Mouse (Mus musculus): ENCODE measurements around the gene Sik2. TPM values are rescaled to one million over a fixed set of nuclear protein-coding genes. Genes with fewer than 3 reads are reported as not detected.

The Sik2 gene
- polyA plus RNA-seq, 1 experiment from 2014 or later: 12.6 TPM

DNA sequence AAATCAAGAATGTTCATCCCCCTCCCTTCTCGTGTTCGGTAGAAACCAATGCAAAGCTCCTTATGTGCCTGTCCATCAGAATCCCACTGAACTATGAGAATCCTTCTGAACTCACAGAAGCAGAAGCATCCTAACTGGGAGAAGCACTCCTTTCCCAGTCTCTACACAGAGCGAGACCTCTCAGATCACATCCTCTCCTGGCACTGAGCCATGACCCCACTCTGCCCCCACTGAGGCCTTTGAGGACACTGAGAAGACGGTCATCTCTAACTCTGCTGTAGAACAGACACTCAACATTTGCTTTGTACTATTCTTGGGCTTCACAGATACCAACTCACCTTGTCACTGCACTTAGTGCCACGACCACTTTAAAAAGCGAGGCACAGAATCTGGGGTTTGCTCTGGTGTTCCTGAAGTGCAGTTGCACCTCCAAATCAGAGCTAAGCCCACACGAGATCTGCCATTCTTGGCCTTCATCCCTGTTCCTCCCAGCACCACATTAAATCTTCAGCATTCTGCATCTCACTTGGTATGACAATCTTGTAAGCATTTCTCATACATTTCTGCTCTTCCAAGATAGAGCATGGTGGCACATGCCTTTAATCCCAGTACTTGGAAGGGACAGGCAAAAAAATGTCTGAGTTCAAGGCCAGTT lies 96.9 kb downstream of the Sik2 start:
- no peak overlapping the region for H3K9ac ChIP-seq (ENCODE audit: low read length)
- ATAC-seq (no peak), DNase-seq (ENCODE audit: low spot score) (no peak)
- no peaks in the 10 kb centered on the region for H3K9me3 ChIP-seq (replicated peaks; ENCODE audit: control insufficient read depth, low read length)
- 0 out of 2 replicates have a peak, but pooled peaks cover 2% of the 10 kb centered on the region for H3K4me1 ChIP-seq (ENCODE audit: control insufficient read depth, insufficient read depth, low read length)
- no peaks in the 10 kb centered on the region for H3K27me3 ChIP-seq (replicated peaks; ENCODE audit: control insufficient read depth, insufficient read depth, low read length)
- H3K27ac ChIP-seq (ENCODE audit: low read depth, low read length): no peak overlapping the region
- H3K4me2 ChIP-seq (ENCODE audit: low read length): no peak overlapping the region
- H3K4me3 ChIP-seq (ENCODE audit: low read depth, low read length): no peak overlapping the region
- WGBS: 88% methylated on average over 7 of the region's 7 CpGs
- peaks cover 9% of the 10 kb centered on the region; the same call in 1 of the 2 replicates for H3K36me3 ChIP-seq (ENCODE audit: control insufficient read depth, insufficient read depth, low read length)

DNA sequence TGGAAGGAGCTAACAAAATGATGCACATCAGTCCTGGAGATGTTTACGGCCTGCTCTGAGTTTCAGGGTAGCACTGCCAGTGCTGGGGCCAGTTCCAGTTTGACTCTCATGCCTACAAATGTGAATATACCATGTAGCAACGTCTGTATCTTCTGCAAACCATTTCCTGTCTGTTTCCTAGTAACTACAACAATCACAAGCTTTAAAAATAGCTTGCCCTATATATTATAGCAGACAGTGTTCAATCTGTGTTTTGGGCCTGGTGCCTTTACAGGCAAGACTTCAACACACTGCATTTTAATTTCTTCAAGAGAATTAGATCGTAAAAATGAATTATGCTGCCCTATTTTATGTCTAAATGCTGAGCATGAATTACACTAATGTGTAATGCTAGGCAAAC lies 103.6 kb downstream of the Sik2 start:
- 89% methylated on average over 3 of the region's 3 CpGs for WGBS
- no peak for ATAC-seq

DNA sequence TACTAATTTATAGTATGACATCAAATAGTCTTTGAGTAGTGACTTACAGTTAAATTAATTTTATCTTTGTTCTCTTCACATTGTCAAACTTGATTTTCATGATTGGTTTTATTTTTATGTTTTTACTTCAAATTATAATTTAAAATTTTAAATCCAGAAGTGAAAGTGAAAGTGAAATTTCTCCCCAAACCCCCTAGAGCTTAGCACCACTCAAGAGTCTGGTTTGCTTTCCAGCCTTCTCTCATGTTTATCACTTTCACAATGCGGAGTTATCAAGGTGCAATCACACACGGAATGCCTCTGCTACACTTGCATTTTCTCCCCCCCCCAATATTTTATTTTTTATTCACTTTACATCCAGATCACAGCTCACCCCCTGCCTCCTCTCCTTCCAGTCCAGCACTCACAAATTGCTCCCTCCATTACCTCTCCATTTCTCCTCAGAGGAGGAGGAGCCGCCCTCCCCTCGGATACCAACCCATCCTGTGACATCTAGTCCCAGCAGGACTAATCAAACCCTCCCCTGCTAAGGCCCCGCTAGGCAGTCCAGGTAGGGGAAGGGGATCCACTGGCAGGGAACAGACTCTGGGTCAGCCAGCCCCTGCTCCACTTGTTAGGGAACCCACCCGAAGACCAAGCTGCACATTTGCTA lies 104.6 kb downstream of the Sik2 start:
- WGBS: 78% methylated on average over 6 of the region's 6 CpGs
- Histone ChIP-seq H3K9ac (ENCODE audit: low read length) (no peak overlapping the region), H3K27me3 (replicated peaks; ENCODE audit: control insufficient read depth, insufficient read depth, low read length) (no peaks in the 10 kb centered on the region), H3K4me1 (ENCODE audit: control insufficient read depth, insufficient read depth, low read length) (peaks cover 7% of the 10 kb centered on the region; the same call in 1 of the 2 replicates), H3K4me3 (ENCODE audit: low read depth, low read length) (no peak overlapping the region), H3K4me2 (ENCODE audit: low read length) (no peak overlapping the region), H3K36me3 (ENCODE audit: control insufficient read depth, insufficient read depth, low read length) (0 out of 2 replicates have a peak, but pooled peaks cover 5% of the 10 kb centered on the region), H3K27ac (ENCODE audit: low read depth, low read length) (no peak overlapping the region), H3K9me3 (replicated peaks; ENCODE audit: control insufficient read depth, low read length) (no peaks in the 10 kb centered on the region)
- ATAC-seq: no peak
- no peak for DNase-seq (ENCODE audit: low spot score)

More for the DNA sequence above, 103.6 kb downstream of the Sik2 start:
- Histone ChIP-seq H3K4me1 (ENCODE audit: control insufficient read depth, insufficient read depth, low read length) (peaks cover 5% of the 10 kb centered on the region; the same call in 1 of the 2 replicates), H3K36me3 (ENCODE audit: control insufficient read depth, insufficient read depth, low read length) (0 out of 2 replicates have a peak, but pooled peaks cover 2% of the 10 kb centered on the region), H3K4me2 (ENCODE audit: low read length) (no peak overlapping the region), H3K27ac (ENCODE audit: low read depth, low read length) (no peak overlapping the region), H3K4me3 (ENCODE audit: low read depth, low read length) (no peak overlapping the region), H3K9me3 (replicated peaks; ENCODE audit: control insufficient read depth, low read length) (no peaks in the 10 kb centered on the region), H3K27me3 (replicated peaks; ENCODE audit: control insufficient read depth, insufficient read depth, low read length) (no peaks in the 10 kb centered on the region), H3K9ac (ENCODE audit: low read length) (no peak overlapping the region)
- DNase-seq (ENCODE audit: low spot score): no peak

DNA sequence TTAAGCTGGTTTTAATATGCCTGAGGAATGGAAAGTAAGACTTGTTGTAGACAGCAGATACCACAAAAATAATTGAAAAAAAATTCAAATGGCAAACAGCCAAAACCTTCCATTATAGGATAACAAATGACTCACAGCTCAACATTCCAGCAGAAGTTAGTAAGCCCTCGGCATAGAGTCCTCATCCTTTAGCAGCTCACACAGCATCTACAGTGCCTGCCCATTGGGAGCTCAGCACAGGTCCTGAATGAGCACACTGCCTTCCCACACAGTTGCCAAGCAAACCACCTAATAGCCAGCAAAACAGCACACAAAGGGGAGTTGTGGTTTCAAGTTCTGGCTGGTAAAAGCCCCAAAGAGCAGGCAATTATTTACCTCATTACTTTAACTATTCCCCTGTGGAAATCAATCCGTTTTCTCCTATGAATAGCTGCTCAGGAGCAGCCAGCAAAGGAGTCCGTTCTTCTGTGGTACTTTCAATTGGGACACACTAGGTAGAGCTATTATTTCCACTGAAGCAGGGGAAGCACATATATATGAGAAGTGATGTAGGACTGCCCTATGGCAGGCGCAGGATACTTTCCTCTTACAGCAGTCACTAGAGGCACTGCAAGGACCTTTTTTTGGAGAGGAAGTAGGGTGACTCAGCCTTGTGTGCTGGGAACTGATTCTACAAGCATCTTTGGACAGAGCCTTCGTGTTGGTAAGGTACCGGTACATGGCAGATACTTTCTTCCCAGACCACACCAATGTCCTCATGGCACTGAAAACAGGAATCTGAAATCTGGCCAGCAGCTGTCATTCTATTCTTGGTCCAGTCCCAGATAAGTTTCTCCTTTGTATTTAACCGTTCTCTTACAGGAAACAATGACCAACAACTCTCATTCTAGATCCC lies 108.6 kb downstream of the Sik2 start:
- Histone ChIP-seq H3K4me2 (ENCODE audit: low read length) (no peak overlapping the region), H3K36me3 (ENCODE audit: control insufficient read depth, insufficient read depth, low read length) (peaks cover 37% of the 10 kb centered on the region), H3K4me3 (ENCODE audit: low read depth, low read length) (no peak overlapping the region), H3K4me1 (ENCODE audit: control insufficient read depth, insufficient read depth, low read length) (peaks cover 7% of the 10 kb centered on the region; the same call in 1 of the 2 replicates), H3K9ac (ENCODE audit: low read length) (no peak overlapping the region), H3K27me3 (replicated peaks; ENCODE audit: control insufficient read depth, insufficient read depth, low read length) (no peaks in the 10 kb centered on the region), H3K27ac (ENCODE audit: low read depth, low read length) (no peak overlapping the region), H3K9me3 (replicated peaks; ENCODE audit: control insufficient read depth, low read length) (no peaks in the 10 kb centered on the region)
- 33% methylated on average over 7 of the region's 7 CpGs for WGBS
- ATAC-seq (peak; percentile 79), DNase-seq (ENCODE audit: low spot score) (peak; percentile 69)

DNA sequence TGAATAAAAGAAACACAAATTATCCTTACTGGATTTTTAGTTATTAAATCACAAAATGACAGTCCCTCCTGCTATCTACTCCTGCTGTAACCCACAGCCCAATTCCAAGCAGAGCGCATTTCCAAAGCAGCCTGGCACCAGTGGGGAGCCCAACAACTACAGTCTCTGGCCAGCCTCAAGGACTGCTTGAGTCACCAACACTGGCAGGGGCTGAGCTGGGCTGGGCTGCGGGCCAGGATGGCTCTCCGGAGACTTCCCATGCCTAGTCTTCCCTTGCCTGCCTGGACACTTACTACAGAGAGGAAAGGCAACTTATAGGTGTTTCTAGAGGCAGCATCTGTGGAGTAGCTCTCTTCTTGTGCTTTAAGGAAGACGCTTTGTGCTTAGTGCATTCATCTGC lies 115.2 kb downstream of the Sik2 start:
- no peaks in the 10 kb centered on the region for H3K4me1 ChIP-seq (ENCODE audit: control insufficient read depth, insufficient read depth, low read length)
- DNase-seq (ENCODE audit: low spot score) (peak; percentile 36), ATAC-seq (no peak)
- H3K9ac ChIP-seq (ENCODE audit: low read length): no peak overlapping the region
- WGBS: 86% methylated on average over 4 of the region's 4 CpGs
- no peaks in the 10 kb centered on the region for H3K27me3 ChIP-seq (replicated peaks; ENCODE audit: control insufficient read depth, insufficient read depth, low read length)
- no peak overlapping the region for H3K4me3 ChIP-seq (ENCODE audit: low read depth, low read length)
- H3K9me3 ChIP-seq (replicated peaks; ENCODE audit: control insufficient read depth, low read length): no peaks in the 10 kb centered on the region
- H3K36me3 ChIP-seq (ENCODE audit: control insufficient read depth, insufficient read depth, low read length): peaks cover 47% of the 10 kb centered on the region
- H3K27ac ChIP-seq (ENCODE audit: low read depth, low read length): no peak overlapping the region
- no peak overlapping the region for H3K4me2 ChIP-seq (ENCODE audit: low read length)

DNA sequence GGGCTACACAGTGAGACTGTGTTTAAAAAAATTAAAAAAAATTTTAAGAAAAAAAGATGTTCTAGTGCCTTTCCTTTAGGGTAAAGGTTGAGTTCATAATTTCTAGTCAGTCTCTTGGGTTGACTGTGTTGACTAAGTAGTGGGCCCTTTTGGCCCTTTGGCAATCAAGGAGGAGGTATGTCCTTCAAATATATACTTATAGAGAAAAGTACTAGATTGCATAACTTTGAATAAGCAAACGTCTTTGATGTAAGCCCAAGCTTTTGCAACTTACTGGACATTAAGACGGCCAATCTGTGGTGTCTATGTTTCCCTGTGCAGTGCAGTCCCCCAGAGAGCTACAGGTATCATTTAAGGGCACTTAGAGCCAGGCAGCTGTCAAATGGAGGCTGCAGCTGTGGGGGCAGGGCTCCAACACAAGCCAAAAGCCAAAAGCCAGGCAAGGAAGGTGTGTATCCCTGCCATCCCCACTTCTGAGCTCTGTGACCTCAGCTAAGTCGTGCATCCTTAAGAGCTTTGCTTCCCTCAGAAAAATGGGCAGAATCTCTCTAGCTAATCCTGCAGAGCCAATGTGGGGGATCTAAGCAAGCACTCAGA lies 118.3 kb downstream of the Sik2 start:
- Histone ChIP-seq H3K27ac (ENCODE audit: low read depth, low read length) (no peak overlapping the region), H3K9me3 (replicated peaks; ENCODE audit: control insufficient read depth, low read length) (no peaks in the 10 kb centered on the region), H3K4me3 (ENCODE audit: low read depth, low read length) (no peak overlapping the region), H3K36me3 (ENCODE audit: control insufficient read depth, insufficient read depth, low read length) (peaks cover 23% of the 10 kb centered on the region; the same call in 1 of the 2 replicates), H3K27me3 (replicated peaks; ENCODE audit: control insufficient read depth, insufficient read depth, low read length) (no peaks in the 10 kb centered on the region), H3K4me1 (ENCODE audit: control insufficient read depth, insufficient read depth, low read length) (0 out of 2 replicates have a peak, but pooled peaks cover 2% of the 10 kb centered on the region), H3K4me2 (ENCODE audit: low read length) (no peak overlapping the region), H3K9ac (ENCODE audit: low read length) (no peak overlapping the region)
- ATAC-seq (no peak), DNase-seq (ENCODE audit: low spot score) (no peak)
- 81% methylated on average over 3 of the region's 3 CpGs for WGBS

DNA sequence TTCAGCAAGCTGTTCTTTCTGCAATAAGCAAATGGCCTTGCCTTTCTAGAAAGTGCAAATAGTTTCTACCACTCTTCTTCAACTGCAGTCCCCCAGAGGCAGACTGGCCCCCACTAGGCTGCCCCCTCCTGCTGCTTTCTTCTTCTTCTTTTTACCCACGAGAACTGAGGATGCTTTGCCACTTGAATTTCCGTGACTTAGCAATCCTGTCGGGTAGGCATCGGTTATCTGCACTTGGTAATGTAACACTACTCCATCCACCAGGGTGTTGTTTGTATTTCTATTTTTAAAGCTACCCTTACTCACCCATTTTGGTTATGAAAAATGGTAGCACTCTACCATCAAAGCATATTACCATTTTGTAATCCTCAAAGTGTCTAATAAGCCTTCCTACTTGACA lies 118.9 kb downstream of the Sik2 start:
- no peak for ATAC-seq
- Histone ChIP-seq H3K27ac (ENCODE audit: low read depth, low read length) (no peak overlapping the region), H3K4me1 (ENCODE audit: control insufficient read depth, insufficient read depth, low read length) (peaks cover 9% of the 10 kb centered on the region; the same call in 1 of the 2 replicates), H3K4me3 (ENCODE audit: low read depth, low read length) (no peak overlapping the region), H3K36me3 (ENCODE audit: control insufficient read depth, insufficient read depth, low read length) (peaks cover 23% of the 10 kb centered on the region; the same call in 1 of the 2 replicates), H3K27me3 (replicated peaks; ENCODE audit: control insufficient read depth, insufficient read depth, low read length) (no peaks in the 10 kb centered on the region), H3K9me3 (replicated peaks; ENCODE audit: control insufficient read depth, low read length) (no peaks in the 10 kb centered on the region), H3K4me2 (ENCODE audit: low read length) (no peak overlapping the region), H3K9ac (ENCODE audit: low read length) (no peak overlapping the region)
- 78% methylated on average over 4 of the region's 4 CpGs for WGBS
- DNase-seq (ENCODE audit: low spot score): no peak

DNA sequence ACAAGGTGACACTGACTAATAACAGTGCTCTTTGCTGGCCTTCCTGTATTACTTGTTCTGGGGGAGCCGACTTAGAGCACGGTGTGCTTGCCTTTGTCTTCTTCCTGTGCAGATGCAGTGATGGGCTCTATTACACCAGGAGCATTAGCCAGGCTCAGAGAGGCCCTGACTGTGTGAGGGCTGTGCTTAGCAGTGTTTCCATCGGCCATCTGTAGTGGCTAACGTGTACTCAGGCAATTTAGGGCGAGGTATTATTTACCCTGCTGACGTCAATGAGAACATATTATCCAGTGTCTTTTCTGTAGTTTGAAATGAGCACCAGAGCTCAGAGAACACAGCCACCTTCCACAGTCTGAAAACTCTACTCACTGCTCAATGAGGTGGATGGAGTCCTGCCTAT lies 119.7 kb downstream of the Sik2 start:
- H3K27ac ChIP-seq (ENCODE audit: low read depth, low read length): no peak overlapping the region
- ATAC-seq (no peak), DNase-seq (ENCODE audit: low spot score) (no peak)
- H3K36me3 ChIP-seq (ENCODE audit: control insufficient read depth, insufficient read depth, low read length): peaks cover 26% of the 10 kb centered on the region; the same call in 1 of the 2 replicates
- no peaks in the 10 kb centered on the region for H3K9me3 ChIP-seq (replicated peaks; ENCODE audit: control insufficient read depth, low read length)
- H3K4me2 ChIP-seq (ENCODE audit: low read length): no peak overlapping the region
- 62% methylated on average over 6 of the region's 6 CpGs for WGBS
- peaks cover 11% of the 10 kb centered on the region; the same call in 1 of the 2 replicates for H3K4me1 ChIP-seq (ENCODE audit: control insufficient read depth, insufficient read depth, low read length)
- H3K9ac ChIP-seq (ENCODE audit: low read length): no peak overlapping the region
- H3K27me3 ChIP-seq (replicated peaks; ENCODE audit: control insufficient read depth, insufficient read depth, low read length): no peaks in the 10 kb centered on the region
- no peak overlapping the region for H3K4me3 ChIP-seq (ENCODE audit: low read depth, low read length)

Data from forebrain, embryonic 14.5 days (tissue).